Mouse (Mus musculus) heart, embryonic 14.5 days (tissue): ENCODE measurements around the gene Mtg1. TPM values are rescaled to one million over a fixed set of nuclear protein-coding genes. Genes with fewer than 3 reads are reported as not detected.
A peak's percentile ranks its signal among the peaks of the same experiment; 100 is the strongest.

Source experiments
- ATAC-seq: fragments of 200-750 bp; cut with Nextera tagmentation; 2 replicates; pipeline ENCODE4 v1.8.0; 2017; ENCODE audit warnings: low read depth, moderate TSS enrichment; ENCODE audit not compliant: insufficient number of reproducible peaks, insufficient read depth, low FRiP score
- H3K27ac ChIP-seq, 2 experiments: fragments of 200-500 bp in 1 of 2; fragments of 300-500 bp in 1 of 2; sonication (generic) in 1 of 2; replicated peaks in 1 of 2; 2 replicates each; pipeline ENCODE4 v1.5.1; 2012 to 2014; ENCODE audit warnings: low read depth in 2 of 2, low read length in 2 of 2, control low read depth in 1 of 2, mild to moderate bottlenecking in 1 of 2, mixed read lengths in 1 of 2; ENCODE audit not compliant: control insufficient read depth in 1 of 2, insufficient read depth in 1 of 2
- H3K27me3 ChIP-seq: fragments of 300-500 bp; sonication (generic); 2 replicates; pipeline ENCODE4 v1.6.1; 2014; ENCODE audit warnings: mild to moderate bottlenecking, low read length, control low read depth; ENCODE audit not compliant: control insufficient read depth, insufficient read depth
- H3K36me3 ChIP-seq: fragments of 300-500 bp; sonication (generic); 2 replicates; pipeline ENCODE4 v1.6.1; 2014; ENCODE audit warnings: mild to moderate bottlenecking, control low read depth, low read length, mixed read lengths; ENCODE audit not compliant: control insufficient read depth, insufficient read depth
- H3K4me1 ChIP-seq, 2 experiments: fragments of 200-500 bp in 1 of 2; fragments of 300-500 bp in 1 of 2; sonication (generic) in 1 of 2; 2 replicates each; pipeline ENCODE4 v1.6.1; 2012 to 2014; ENCODE audit warnings: low read length in 2 of 2, control low read depth in 1 of 2, mixed read lengths in 1 of 2; ENCODE audit not compliant: control insufficient read depth in 2 of 2, insufficient read depth in 2 of 2
- H3K4me2 ChIP-seq: fragments of 300-500 bp; sonication (generic); 2 replicates; pipeline ENCODE4 v1.6.1; 2014; ENCODE audit warnings: mild to moderate bottlenecking, low read length
- H3K4me3 ChIP-seq, 2 experiments: fragments of 200-500 bp in 1 of 2; fragments of 300-500 bp in 1 of 2; sonication (generic) in 1 of 2; 2 replicates each; pipeline ENCODE4 v1.5.1; 2012 to 2014; ENCODE audit warnings: low read length in 2 of 2, mild to moderate bottlenecking in 2 of 2, control low read depth in 1 of 2, low read depth in 1 of 2, moderate library complexity in 1 of 2; ENCODE audit not compliant: control insufficient read depth in 1 of 2, insufficient read depth in 1 of 2
- H3K9ac ChIP-seq: fragments of 300-500 bp; sonication (generic); 2 replicates; pipeline ENCODE4 v1.6.1; 2014; ENCODE audit warnings: mild to moderate bottlenecking, low read length
- H3K9me3 ChIP-seq: fragments of 300-500 bp; sonication (generic); 2 replicates; pipeline ENCODE4 v1.6.1; 2016; ENCODE audit warnings: low read length, control low read depth; ENCODE audit not compliant: control insufficient read depth
- WGBS: fragments of 180-500 bp; shearing (Covaris S2); extraction: QIAGEN DNeasy Blood & Tissue Kit; methylation state at CpG from one replicate; pipeline ENCODE4 v1.1.7; 2014; 5-methylcytosine and 5-hydroxymethylcytosine counted together
- polyA plus RNA-seq: library from polyadenylated mRNA; unstranded; fragments of >200 nt; fragmentation: Nextera tagmentation; extraction: Ambion mirVana; gene quantifications from 2 replicates; pipeline ENCODE4 v1.2.1, GENCODE M21; 2014

Gene Mtg1
- polyA plus RNA-seq, 1 experiment from 2014 or later = 38.2 TPM

DNA sequence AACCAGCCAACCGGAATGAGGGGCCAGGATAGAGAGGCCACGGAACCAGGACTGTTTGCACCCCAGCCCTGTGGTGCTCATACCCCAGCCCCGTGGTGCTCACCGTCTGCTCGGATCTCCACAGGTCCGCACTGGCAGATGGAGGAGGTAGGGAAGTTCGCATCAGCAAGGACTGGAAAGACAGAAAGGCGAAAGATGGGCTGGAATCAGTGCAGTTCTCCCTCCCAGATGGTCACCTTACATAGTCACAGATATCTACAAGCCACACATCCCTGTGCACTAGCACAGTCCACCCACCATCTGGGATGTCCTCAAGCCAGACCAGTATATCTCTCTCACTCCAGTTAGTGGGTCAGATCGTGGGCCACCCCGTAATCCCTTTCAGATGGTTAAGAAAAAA is 35.9 kb upstream of the Mtg1 start:
- H3K36me3 ChIP-seq = peaks cover 44% of the 10 kb centered on the region

DNA sequence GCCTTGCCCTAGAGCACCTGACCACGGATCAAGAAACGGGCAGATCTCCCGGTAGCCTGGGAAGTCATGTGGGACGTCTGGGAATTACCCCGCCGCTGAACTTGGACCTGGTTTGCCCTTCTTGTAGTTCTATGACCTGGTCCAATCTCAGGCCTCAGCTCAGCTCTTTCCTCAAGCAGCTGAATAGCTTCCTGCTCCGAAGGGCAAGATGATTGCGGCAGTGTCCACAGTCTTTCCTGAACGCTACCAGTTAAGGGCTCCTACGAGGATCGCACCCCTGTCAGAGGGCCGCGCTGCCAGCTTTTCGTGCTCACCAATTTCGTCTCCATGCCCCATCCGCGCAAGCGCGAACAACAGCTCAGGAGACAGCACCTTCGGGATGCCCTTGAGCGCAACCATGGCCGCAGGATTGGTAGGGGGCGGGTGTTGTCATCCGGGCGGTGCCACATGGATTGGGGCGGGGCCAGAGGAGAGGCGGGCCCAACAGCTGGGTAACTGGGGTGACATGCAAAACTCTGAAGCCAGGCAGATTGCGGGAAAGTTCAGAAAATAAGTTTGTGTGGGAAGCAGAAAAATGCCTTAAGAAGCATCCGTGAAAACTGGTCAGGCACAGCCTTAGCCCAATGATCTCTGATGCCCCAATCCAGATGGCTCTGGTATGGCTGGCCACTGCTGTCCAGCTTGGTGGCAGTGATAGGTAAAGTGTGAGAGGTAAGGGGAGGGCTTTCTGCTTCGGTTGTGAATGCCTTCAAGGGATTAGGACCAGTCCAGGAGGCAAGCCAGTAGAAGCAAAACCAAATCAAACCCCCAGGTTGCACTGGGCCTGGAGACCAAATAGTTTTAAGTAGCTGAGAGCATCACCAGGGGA is 35.1 kb upstream of the Mtg1 start, which contains the start of gene Fuom:
Fuom (minus strand) TSS at position 449 of the 868 bp plus-strand sequence.
- under 1% methylated on average over 30 of the region's 30 CpGs for WGBS
- Histone ChIP-seq H3K4me3 (peak within 1 kb of the TSS; percentile 56 to 70), H3K4me2 (peak within 1 kb of the TSS; percentile 85), H3K36me3 (peaks cover 42% of the 10 kb centered on the region), H3K9me3 (no peaks in the 10 kb centered on the region), H3K27ac (peak within 1 kb of the TSS; percentile 89 to 93), H3K27me3 (no peaks in the 10 kb centered on the region), H3K4me1 (peaks cover 5 to 11% of the 10 kb centered on the region in 2 experiments), H3K9ac (peak within 1 kb of the TSS; percentile 83)
- peak; percentile 89 for ATAC-seq

More for the DNA sequence above, 35.9 kb upstream of the Mtg1 start:
- Histone ChIP-seq H3K4me2 (peak overlapping the region; percentile 85), H3K4me1 (peaks cover 5 to 11% of the 10 kb centered on the region in 2 experiments), H3K9ac (peak overlapping the region; percentile 83), H3K9me3 (no peaks in the 10 kb centered on the region), H3K27ac (peak overlapping the region; percentile 89 to 93; a peak in 3 of 4 replicates), H3K27me3 (no peaks in the 10 kb centered on the region), H3K4me3 (peak overlapping the region; percentile 56 to 70)
- WGBS = 69% methylated on average over 10 of the region's 10 CpGs
- ATAC-seq = no peak

DNA sequence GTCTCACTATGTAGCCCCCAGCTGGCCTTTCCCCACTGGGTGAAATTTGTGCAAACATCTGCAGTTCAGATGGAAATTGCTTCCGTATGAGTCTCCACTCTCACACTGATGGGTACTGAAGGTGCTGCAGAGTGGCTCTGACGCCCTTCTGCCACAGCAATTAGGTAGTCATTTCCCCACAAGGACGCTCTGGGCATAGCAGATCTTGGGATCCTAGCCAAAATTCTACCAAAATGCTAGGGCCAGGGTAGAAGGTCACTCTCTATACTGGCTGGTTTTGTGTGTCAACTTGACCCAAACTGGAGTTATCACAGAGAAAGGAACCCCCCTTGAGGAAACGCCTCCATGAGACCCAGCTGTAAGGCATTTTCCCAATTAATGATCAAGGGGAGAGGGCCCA is 33.4 kb upstream of the Mtg1 start:
- H3K9me3 ChIP-seq = no peaks in the 10 kb centered on the region
- no peak overlapping the region for H3K9ac ChIP-seq
- H3K27ac ChIP-seq = no peak overlapping the region
- H3K4me2 ChIP-seq = no peak overlapping the region
- 81% methylated on average over 4 of the region's 4 CpGs for WGBS
- H3K36me3 ChIP-seq = peaks cover 59% of the 10 kb centered on the region
- peaks cover 5 to 11% of the 10 kb centered on the region in 2 experiments for H3K4me1 ChIP-seq
- no peak for ATAC-seq
- H3K27me3 ChIP-seq = no peaks in the 10 kb centered on the region
- no peak overlapping the region for H3K4me3 ChIP-seq

DNA sequence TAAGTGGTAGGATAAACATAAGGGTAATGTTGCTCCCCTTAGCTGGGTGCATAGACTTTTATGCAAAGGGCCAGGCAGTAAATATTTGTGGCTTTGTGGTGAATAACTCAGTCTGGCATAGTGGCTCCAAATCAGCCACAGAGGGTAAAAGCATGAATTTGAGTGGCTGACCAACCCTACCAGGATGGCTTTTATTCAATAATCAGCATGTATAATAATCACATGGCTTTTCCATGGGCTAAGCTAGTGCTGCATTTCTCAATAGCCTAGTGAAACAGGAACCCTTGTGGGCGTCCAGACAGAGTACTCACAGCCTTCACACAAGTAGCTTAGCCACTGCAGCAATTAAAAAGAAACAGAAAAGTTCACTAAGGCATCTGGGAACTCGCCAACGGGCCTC is 25.4 kb upstream of the Mtg1 start:
- no peak overlapping the region for H3K4me2 ChIP-seq
- H3K4me1 ChIP-seq = peaks cover 0 to 5% of the 10 kb centered on the region in 2 experiments; a peak in 1 of 4 replicates
- no peak overlapping the region for H3K9ac ChIP-seq
- no peak overlapping the region for H3K27ac ChIP-seq
- peaks cover 59% of the 10 kb centered on the region for H3K36me3 ChIP-seq
- H3K9me3 ChIP-seq = no peaks in the 10 kb centered on the region
- no peak overlapping the region for H3K4me3 ChIP-seq
- H3K27me3 ChIP-seq = no peaks in the 10 kb centered on the region
- WGBS = 53% methylated on average over 3 of the region's 3 CpGs
- no peak for ATAC-seq

DNA sequence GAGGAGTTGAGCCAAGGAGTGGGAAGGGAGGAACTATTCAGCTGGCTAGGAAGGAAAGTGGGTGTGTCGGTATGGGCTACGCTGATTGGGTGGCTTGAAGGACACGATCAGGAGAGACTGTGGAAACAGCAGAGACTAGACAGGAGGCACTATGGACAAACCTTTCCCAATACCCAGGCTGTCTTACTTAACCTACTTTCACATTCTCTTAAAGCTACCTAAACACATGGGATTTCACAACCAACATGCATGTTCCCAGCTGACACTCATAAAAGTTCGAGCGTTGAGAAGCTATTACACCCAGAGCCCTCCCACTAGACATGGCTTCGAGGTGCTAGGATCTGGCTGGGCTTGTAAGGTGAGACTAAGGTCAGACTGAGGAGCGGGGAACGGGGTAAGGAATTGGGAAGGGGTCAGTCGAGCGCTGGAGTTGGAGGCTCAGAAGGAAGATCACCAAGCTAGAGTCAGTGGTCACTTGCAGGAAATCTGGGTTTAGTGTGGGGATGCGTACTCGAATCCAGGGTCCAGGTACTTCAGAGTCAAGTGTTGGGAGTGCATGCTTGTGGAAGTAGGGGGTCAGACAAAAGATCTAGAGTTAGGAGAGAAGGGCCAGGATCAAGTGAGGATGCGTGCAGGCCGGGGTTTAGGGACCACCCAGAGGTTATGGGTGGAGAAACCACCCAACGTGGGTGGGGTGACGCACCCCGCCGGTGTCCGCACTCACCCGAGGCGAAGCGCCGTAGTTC is 21.6 kb upstream of the Mtg1 start, which contains the start of gene Paox:
Paox (plus strand) TSS at position 217 of the 746 bp plus-strand sequence.
- Histone ChIP-seq H3K9ac (peak within 1 kb of the TSS; percentile 94), H3K4me2 (peak within 1 kb of the TSS; percentile 96), H3K9me3 (no peaks in the 10 kb centered on the region), H3K27ac (peak within 1 kb of the TSS; percentile 90 to 91), H3K4me3 (peak within 1 kb of the TSS; percentile 87 to 92), H3K4me1 (peaks cover 2 to 5% of the 10 kb centered on the region in 2 experiments; a peak in 2 of 4 replicates), H3K27me3 (no peaks in the 10 kb centered on the region), H3K36me3 (peaks cover 21% of the 10 kb centered on the region)
- ATAC-seq = peak; percentile 79
- under 1% methylated on average over 23 of the region's 23 CpGs for WGBS

DNA sequence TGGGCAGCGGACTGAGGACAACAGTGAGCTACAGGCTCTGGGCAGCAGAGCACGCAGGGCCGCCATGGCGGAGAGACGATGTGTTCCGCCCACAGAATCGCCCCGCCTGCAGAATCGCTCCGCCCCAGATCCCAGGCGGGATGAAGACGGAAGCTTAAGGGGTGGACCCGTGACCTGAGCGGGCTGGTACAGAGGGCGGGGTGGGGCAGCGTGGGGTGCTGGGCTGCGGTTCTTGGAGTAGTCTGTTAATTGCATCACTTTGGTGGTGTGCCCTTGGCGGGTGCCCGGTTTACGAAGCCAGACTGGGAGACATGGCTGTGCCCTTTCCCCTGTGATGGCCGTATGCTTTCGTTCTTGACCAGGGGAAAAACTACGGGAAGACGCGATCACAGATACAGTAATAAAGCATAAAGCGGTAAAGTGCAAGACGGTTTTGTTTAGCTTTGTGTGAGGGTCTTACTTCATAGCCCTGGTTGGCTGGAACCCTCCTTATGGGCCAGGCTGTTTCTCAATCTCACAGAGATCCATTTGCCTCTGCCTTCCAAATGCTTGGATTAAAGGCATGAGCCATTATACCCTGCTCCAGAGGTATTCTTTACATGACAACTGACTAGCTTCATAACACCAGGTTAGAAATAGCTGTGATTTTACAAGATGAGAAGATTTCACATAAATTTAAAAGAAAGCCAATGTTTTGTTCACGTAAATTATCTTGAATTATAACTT is 20.9 kb upstream of the Mtg1 start, which contains the start of gene Echs1:
Echs1 (minus strand) TSS at position 148 of the 726 bp plus-strand sequence.
- peak within 1 kb of the TSS; percentile 87 to 92 for H3K4me3 ChIP-seq
- peaks cover 2 to 5% of the 10 kb centered on the region in 2 experiments; a peak in 2 of 4 replicates for H3K4me1 ChIP-seq
- ATAC-seq = peak; percentile 96
- no peaks in the 10 kb centered on the region for H3K27me3 ChIP-seq
- peak within 1 kb of the TSS; percentile 94 for H3K9ac ChIP-seq
- H3K27ac ChIP-seq = peak within 1 kb of the TSS; percentile 90 to 91
- WGBS = 4% methylated on average over 28 of the region's 28 CpGs
- H3K9me3 ChIP-seq = no peaks in the 10 kb centered on the region
- H3K36me3 ChIP-seq = peaks cover 14% of the 10 kb centered on the region
- peak within 1 kb of the TSS; percentile 96 for H3K4me2 ChIP-seq

DNA sequence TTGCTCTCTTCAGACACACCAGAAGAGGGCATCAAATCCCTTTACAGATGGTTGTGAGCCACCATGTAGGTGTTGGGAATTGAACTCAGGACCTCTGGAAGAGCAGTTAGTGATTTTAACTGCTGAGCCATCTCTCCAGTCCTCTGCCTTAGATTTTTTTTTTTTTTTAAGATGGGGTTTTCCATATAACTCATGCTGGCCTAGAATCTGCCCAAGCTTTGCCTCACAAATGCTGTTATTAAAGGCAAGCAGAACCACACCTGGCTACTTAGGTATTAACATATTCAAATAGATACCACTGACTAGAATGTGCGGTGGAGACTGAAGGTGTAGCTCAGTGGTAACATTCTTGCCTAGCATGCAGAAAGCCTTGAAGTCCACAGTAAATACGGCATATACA is 16.9 kb upstream of the Mtg1 start:
- Histone ChIP-seq H3K36me3 (no peaks in the 10 kb centered on the region), H3K9me3 (no peaks in the 10 kb centered on the region), H3K9ac (no peak overlapping the region), H3K27ac (no peak overlapping the region), H3K4me1 (peaks cover 2 to 3% of the 10 kb centered on the region in 2 experiments; a peak in 2 of 4 replicates), H3K4me3 (no peak overlapping the region), H3K27me3 (no peaks in the 10 kb centered on the region), H3K4me2 (no peak overlapping the region)
- no peak for ATAC-seq
- WGBS = 85% methylated on average over 2 of the region's 2 CpGs
